Mouse (Mus musculus) hindbrain, embryonic 14.5 days (tissue): ENCODE results near the gene Ppp1r16b. TPM values are rescaled to one million over a fixed set of nuclear protein-coding genes. Genes with fewer than 3 reads are reported as not detected.

Experiments used
- ATAC-seq: fragments of 200-750 bp; cut with Nextera tagmentation; 2 replicates; pipeline ENCODE4 v1.8.0; 2017; ENCODE audit warnings: moderate number of reproducible peaks, mild to moderate bottlenecking, moderate TSS enrichment, moderate library complexity; ENCODE audit not compliant: low FRiP score
- DNase-seq: peaks from one replicate; pipeline ENCODE4 v3.0.0-alpha.2; 2015; ENCODE audit warnings: low spot score
- H3K27ac ChIP-seq: fragments of 300-500 bp; sonication (generic); 2 replicates; pipeline ENCODE4 v1.5.1; 2014; ENCODE audit warnings: mild to moderate bottlenecking, moderate library complexity
- H3K27me3 ChIP-seq: fragments of 300-500 bp; sonication (generic); 2 replicates; pipeline ENCODE4 v1.6.1; 2014; ENCODE audit warnings: mild to moderate bottlenecking, low read length, mixed read lengths; ENCODE audit not compliant: control insufficient read depth, insufficient read depth
- H3K36me3 ChIP-seq: fragments of 300-500 bp; sonication (generic); replicated peaks from 2 replicates; pipeline ENCODE4 v1.6.1; 2014; ENCODE audit not compliant: control insufficient read depth, insufficient read depth
- H3K4me1 ChIP-seq: fragments of 300-500 bp; sonication (generic); replicated peaks from 2 replicates; pipeline ENCODE4 v1.6.1; 2014; ENCODE audit warnings: antibody characterized with exemption, low read length, mixed read lengths; ENCODE audit not compliant: control insufficient read depth, insufficient read depth
- H3K4me2 ChIP-seq: fragments of 300-500 bp; sonication (generic); replicated peaks from 2 replicates; pipeline ENCODE4 v1.6.1; 2014; ENCODE audit warnings: mild to moderate bottlenecking, moderate library complexity
- H3K4me3 ChIP-seq: fragments of 300-500 bp; sonication (generic); replicated peaks from 2 replicates; pipeline ENCODE4 v1.5.1; 2014; ENCODE audit warnings: mild to moderate bottlenecking, low read length
- H3K9ac ChIP-seq: fragments of 300-500 bp; sonication (generic); 2 replicates; pipeline ENCODE4 v1.6.1; 2014
- H3K9me3 ChIP-seq: fragments of 300-500 bp; sonication (generic); 2 replicates; pipeline ENCODE4 v1.6.1; 2016; ENCODE audit warnings: low read length; ENCODE audit not compliant: control insufficient read depth
- WGBS: fragments of 180-500 bp; shearing (Covaris S2); extraction: QIAGEN DNeasy Blood & Tissue Kit; methylation state at CpG from one replicate; pipeline ENCODE4 v1.1.7; 2014; 5-methylcytosine and 5-hydroxymethylcytosine counted together
- polyA plus RNA-seq: library from polyadenylated mRNA; unstranded; fragments of >200 nt; fragmentation: Nextera tagmentation; extraction: Ambion mirVana; gene quantifications from 2 replicates; pipeline ENCODE4 v1.2.1, GENCODE M21; 2014

Ppp1r16b gene
- polyA plus RNA-seq, 1 experiment from 2014 or later, result 20.0 TPM

DNA sequence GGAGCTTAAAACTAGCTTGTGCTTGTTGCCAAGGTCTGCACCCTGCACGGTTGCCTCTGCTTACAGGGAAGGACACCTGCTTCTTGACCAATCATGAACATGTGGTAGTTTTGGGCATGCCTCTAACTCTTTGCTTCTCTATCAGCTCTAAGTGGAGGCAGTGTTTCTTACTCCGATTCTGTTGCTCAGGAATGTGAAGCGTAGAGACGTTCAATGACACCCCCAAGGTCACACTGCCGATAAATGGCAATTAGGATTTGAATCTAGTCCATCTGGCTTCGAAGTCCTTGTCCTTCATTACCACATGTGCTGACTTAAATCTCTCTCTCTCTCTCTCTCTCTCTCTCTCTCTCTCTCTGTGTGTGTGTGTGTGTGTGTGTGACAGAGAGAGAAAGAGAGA lies 8.9 kb downstream of the Ppp1r16b start:
- DNase-seq, result no peak

DNA sequence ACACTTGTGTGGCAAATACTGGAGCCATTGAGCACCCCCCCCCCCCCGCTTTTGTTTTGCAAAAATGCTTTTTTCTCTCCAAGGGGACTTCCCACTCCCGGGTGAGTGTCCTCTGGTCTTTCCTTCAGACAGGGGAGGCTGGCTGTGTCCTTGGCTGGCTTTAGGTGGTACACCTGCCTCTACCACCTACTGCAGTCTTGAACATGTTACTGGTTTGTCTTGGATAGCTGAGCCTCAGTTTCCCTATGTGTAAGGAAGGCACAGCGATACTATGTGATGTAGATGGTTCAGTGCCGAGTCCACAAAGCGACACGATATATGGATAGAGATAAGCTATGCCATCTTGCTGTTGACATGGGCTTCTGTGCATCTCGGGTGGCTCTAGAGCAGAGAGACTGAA lies 9.6 kb downstream of the Ppp1r16b start:
- no peaks in the 10 kb centered on the region; the same call in 1 of the 2 replicates for H3K27me3 ChIP-seq
- no peak overlapping the region for H3K4me2 ChIP-seq
- 85% methylated on average over 7 of the region's 7 CpGs for WGBS
- H3K27ac ChIP-seq, result no peak overlapping the region
- H3K4me3 ChIP-seq, result no peak overlapping the region
- no peaks in the 10 kb centered on the region for H3K9me3 ChIP-seq
- DNase-seq (no peak), ATAC-seq (no peak)
- no peak overlapping the region for H3K9ac ChIP-seq
- no peaks in the 10 kb centered on the region for H3K36me3 ChIP-seq
- H3K4me1 ChIP-seq, result peaks cover 9% of the 10 kb centered on the region; the same call in 1 of the 2 replicates

More for the DNA sequence above, 8.9 kb downstream of the Ppp1r16b start:
- 68% methylated on average over 6 of the region's 6 CpGs for WGBS
- Histone ChIP-seq H3K4me3 (no peak overlapping the region), H3K9me3 (no peaks in the 10 kb centered on the region), H3K36me3 (no peaks in the 10 kb centered on the region), H3K4me1 (peaks cover 11% of the 10 kb centered on the region; the same call in 1 of the 2 replicates), H3K4me2 (no peak overlapping the region), H3K27me3 (peaks cover 5% of the 10 kb centered on the region), H3K27ac (no peak overlapping the region), H3K9ac (no peak overlapping the region)
- no peak for ATAC-seq

DNA sequence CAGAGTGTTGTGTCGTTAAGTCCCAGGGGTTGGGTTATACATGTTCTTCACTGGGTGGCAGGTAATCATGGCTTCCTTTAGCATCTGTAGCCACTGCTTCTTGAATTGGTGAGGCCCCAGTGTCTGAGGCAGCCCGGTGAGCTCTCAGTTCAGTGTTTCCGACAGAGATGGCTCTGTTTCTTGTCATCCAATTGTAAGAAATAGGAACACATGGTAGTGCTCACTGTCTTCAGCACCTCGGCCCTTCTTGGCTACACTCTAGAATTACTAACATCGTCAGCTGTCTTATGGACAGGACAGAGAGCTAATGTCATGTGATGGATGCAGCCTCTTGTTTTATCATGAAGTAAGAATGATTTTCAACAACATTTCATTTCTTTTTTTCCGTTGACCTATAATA lies 10.0 kb downstream of the Ppp1r16b start:
- H3K4me1 ChIP-seq, result peaks cover 9% of the 10 kb centered on the region; the same call in 1 of the 2 replicates
- no peak overlapping the region for H3K4me2 ChIP-seq
- no peak overlapping the region for H3K4me3 ChIP-seq
- no peaks in the 10 kb centered on the region; the same call in 1 of the 2 replicates for H3K27me3 ChIP-seq
- WGBS, result 85% methylated on average over 6 of the region's 6 CpGs
- no peak overlapping the region for H3K27ac ChIP-seq
- ATAC-seq, result no peak
- no peak for DNase-seq
- H3K9me3 ChIP-seq, result no peaks in the 10 kb centered on the region
- H3K36me3 ChIP-seq, result no peaks in the 10 kb centered on the region
- no peak overlapping the region for H3K9ac ChIP-seq

DNA sequence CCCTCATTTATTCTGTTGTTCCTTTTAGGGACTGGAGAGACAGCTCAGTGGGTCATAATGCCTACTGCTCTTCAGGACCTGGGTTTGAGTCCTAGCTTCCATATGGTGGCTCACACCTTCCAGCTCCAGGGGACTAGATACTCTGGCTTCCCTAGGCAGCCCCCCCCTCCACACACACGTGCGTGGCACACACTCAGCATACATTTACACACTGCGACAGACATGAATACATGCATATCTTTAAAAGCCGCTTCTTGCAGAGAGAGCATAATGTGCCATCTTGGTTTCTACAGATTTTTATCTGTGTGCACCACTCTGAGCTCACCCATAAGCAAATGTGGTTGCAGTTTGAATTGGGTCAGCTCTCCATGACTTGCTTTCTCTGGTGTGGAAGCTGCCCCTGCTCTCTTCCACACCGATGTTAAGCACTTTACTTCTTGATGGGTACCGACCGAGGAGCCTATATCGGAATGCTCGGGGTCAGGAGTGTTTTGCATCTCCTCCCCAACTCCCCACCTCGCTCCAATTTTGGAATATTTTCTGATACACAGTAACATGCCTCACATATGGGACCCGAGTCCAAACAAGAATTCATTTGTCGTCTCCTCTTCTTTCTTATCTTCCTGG lies 10.8 kb downstream of the Ppp1r16b start:
- WGBS, result 92% methylated on average over 12 of the region's 12 CpGs
- Histone ChIP-seq H3K4me1 (peaks cover 9% of the 10 kb centered on the region; the same call in 1 of the 2 replicates), H3K4me2 (no peak overlapping the region), H3K9ac (no peak overlapping the region), H3K27ac (no peak overlapping the region), H3K36me3 (no peaks in the 10 kb centered on the region), H3K27me3 (no peaks in the 10 kb centered on the region), H3K9me3 (no peaks in the 10 kb centered on the region), H3K4me3 (no peak overlapping the region)
- ATAC-seq (no peak), DNase-seq (no peak)

DNA sequence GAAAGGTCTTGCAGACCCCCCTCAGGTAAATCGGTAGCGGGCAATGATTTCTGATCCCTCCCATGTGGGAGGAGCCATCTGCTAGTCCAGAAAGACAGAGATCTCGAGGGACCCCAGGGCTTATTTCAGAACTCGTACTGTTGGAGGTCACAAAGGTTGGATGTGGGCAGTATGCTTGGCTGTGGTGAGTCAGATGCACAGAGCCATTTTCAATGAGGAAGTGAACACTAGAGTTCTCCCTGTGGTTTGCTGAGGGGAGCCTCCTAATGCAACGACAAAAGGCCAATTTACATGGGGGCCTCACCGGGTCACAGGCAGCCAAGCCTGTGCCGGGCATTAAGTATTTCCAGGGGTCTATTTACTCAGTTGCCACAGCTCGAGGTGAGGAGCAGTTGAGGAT lies 12.7 kb downstream of the Ppp1r16b start:
- Histone ChIP-seq H3K4me2 (no peak overlapping the region), H3K4me1 (0 out of 2 replicates have a peak, but pooled peaks cover 4% of the 10 kb centered on the region), H3K27me3 (no peaks in the 10 kb centered on the region), H3K4me3 (no peak overlapping the region), H3K9me3 (no peaks in the 10 kb centered on the region), H3K27ac (no peak overlapping the region), H3K9ac (no peak overlapping the region), H3K36me3 (no peaks in the 10 kb centered on the region)
- DNase-seq, result no peak
- WGBS, result 64% methylated on average over 8 of the region's 8 CpGs
- no peak for ATAC-seq

DNA sequence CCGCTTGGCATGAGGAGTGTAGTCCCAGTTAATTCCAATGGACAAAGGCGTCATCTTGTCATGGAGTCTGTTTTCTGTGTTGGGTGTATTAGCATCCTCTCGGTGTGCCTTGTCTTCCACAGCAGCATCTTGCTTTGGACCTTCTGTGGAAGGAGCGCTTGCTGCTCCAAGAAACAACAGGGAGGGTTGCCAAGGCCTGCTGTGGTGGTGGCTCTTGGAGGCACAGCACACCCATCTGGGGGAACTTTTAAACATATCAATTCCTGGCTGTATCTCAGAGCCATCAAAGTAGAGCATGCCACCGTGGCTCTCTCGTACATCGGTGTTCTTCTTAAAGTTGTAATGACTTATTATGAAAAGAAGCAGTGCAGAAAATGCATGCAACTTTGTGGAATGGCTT lies 13.9 kb downstream of the Ppp1r16b start:
- H3K9me3 ChIP-seq, result no peaks in the 10 kb centered on the region
- no peaks in the 10 kb centered on the region for H3K4me1 ChIP-seq
- H3K36me3 ChIP-seq, result no peaks in the 10 kb centered on the region
- no peak overlapping the region for H3K4me2 ChIP-seq
- H3K27me3 ChIP-seq, result no peaks in the 10 kb centered on the region
- 93% methylated on average over 7 of the region's 7 CpGs for WGBS
- ATAC-seq, result no peak
- no peak overlapping the region for H3K4me3 ChIP-seq
- DNase-seq, result no peak
- H3K27ac ChIP-seq, result no peak overlapping the region
- H3K9ac ChIP-seq, result no peak overlapping the region

DNA sequence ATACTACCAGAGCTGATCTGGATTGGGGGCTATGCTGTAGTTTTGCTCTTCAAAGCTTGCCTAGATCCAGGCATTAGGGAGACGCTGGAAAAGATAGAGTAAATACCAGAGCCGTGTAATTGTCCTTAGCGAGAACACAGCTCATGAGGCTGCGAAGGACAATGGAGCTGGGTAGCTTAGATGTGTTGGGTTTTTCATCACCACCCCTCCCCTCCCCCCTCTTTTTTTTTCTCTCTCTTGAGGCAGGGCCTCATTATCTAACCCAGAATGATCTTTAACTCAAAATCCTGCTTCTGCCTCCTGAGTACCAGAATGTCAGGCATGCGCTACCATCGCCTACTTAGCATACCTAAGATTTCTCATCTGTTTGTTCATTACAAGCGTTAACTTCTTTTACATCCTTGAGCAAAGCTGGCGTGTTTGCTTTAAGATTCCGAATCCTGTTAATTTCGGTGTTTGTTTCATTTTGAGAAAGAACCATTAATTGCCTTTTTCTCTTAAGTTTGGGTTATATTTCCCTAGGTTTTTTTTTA lies 15.2 kb downstream of the Ppp1r16b start:
- 56% methylated on average over 10 of the region's 10 CpGs for WGBS
- no peak for ATAC-seq
- H3K27ac ChIP-seq, result no peak overlapping the region

DNA sequence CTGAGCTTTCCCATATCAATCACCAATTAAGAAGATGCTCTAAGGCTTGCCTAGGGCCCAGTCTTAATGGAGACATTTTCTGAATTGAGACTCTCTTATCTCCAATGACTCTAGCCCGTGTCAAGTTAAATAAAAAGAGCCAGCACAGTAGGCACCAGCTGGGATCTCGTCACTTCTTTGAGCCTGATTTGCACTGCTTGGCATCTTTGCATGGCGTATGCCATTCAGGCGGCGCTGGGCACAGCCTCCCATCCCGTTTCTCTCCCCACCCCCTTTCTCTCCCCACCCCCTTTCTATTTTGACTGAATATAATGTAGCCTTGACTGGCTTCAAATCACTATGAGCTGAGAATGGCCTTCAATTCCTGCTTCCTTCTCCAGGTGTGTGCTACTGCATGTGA lies 16.5 kb downstream of the Ppp1r16b start:
- DNase-seq (no peak), ATAC-seq (no peak)
- H3K9ac ChIP-seq, result no peak overlapping the region
- WGBS, result 43% methylated on average over 6 of the region's 6 CpGs
- no peak overlapping the region for H3K4me3 ChIP-seq
- H3K9me3 ChIP-seq, result no peaks in the 10 kb centered on the region
- no peaks in the 10 kb centered on the region for H3K36me3 ChIP-seq
- no peaks in the 10 kb centered on the region for H3K27me3 ChIP-seq
- H3K4me2 ChIP-seq, result no peak overlapping the region
- H3K4me1 ChIP-seq, result no peaks in the 10 kb centered on the region
- no peak overlapping the region for H3K27ac ChIP-seq

More for the DNA sequence above, 15.2 kb downstream of the Ppp1r16b start:
- Histone ChIP-seq H3K9me3 (no peaks in the 10 kb centered on the region), H3K4me3 (no peak overlapping the region), H3K4me1 (no peaks in the 10 kb centered on the region), H3K36me3 (no peaks in the 10 kb centered on the region), H3K9ac (no peak overlapping the region), H3K27me3 (no peaks in the 10 kb centered on the region), H3K4me2 (no peak overlapping the region)
- no peak for DNase-seq

DNA sequence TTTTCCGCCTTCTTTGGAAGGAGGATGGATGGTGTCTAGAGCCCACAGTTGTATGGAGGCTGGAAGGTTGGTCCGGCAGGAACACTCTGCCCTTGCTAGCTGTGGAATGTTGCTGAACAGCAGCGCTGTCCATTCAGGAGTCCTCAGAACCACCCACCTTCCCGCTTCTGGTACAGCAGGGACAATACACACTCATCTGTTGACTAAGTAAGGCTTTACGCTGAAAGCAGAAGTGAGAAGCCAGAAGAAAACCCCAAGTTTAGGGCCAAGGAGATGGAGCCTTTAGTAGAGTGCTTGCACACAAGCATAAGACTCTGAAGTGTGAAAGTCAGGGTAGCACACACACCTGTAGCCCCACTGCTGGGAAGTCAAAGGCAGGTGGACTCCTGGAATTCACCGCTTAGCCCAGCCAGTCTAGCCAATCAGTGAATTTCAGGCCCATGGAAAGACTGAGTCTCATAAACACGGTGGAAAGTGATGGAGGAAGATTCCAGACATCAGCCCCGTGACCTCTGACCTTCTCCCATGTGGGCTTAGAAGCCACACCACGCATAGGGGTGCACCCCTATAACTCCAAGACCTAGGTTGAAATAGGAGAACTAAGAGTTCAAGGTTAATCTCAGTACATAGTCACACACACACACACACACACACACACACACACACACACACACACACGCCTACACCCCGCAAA lies 17.3 kb downstream of the Ppp1r16b start:
- Histone ChIP-seq H3K27ac (no peak overlapping the region), H3K36me3 (no peaks in the 10 kb centered on the region), H3K4me1 (no peaks in the 10 kb centered on the region), H3K9me3 (no peaks in the 10 kb centered on the region), H3K9ac (no peak overlapping the region), H3K27me3 (no peaks in the 10 kb centered on the region), H3K4me3 (no peak overlapping the region), H3K4me2 (no peak overlapping the region)
- 61% methylated on average over 11 of the region's 11 CpGs for whole genome bisulfite sequencing
- ATAC-seq (no peak), DNase-seq (no peak)
